Mouse (Mus musculus) olfactory bulb, adult 2 months (tissue): ENCODE measurements around the gene P4ha2.

Source experiments
- CTCF ChIP-seq: fragments of 200-500 bp; IDR thresholded peaks from 2 replicates; pipeline ENCODE4 v1.5.1; 2012; ENCODE audit warnings: low read depth, mild to moderate bottlenecking, low read length, moderate library complexity; ENCODE audit not compliant: insufficient read depth
- POLR2A ChIP-seq: fragments of 200-500 bp; IDR thresholded peaks from 2 replicates; pipeline ENCODE4 v1.6.1; 2012; ENCODE audit warnings: mild to moderate bottlenecking, low read depth, low read length, moderate library complexity; ENCODE audit not compliant: insufficient read depth

- TF ChIP-seq POLR2A (no peak), CTCF (no peak)
These were observed 19.5 kb upstream of the P4ha2 start for GRCm38 (mm10) chr11:54080435-54080834.
